Mouse (Mus musculus) myocyte (in vitro differentiated cells): ENCODE data around the gene Nanos2.

Experiments
- CEBPB ChIP-seq: IDR thresholded peaks from 2 replicates; pipeline ENCODE4 v1.6.1; 2011; ENCODE audit warnings: mild to moderate bottlenecking, moderate library complexity; ENCODE audit not compliant: poor library complexity, insufficient read depth, severe bottlenecking
- E2F4 ChIP-seq: IDR thresholded peaks from one replicate; pipeline ENCODE4 v1.6.1; 2011; ENCODE audit warnings: mild to moderate bottlenecking, control low read depth, moderate library complexity; ENCODE audit not compliant: insufficient read depth
- MAX ChIP-seq: IDR thresholded peaks from one replicate; pipeline ENCODE4 v1.6.1; 2011; ENCODE audit warnings: low read depth, mild to moderate bottlenecking, control low read depth
- POLR2A ChIP-seq: IDR thresholded peaks from one replicate; pipeline ENCODE4 v1.6.1; 2011; ENCODE audit warnings: low read depth, mild to moderate bottlenecking, control low read depth, moderate library complexity; ENCODE audit not compliant: insufficient read length
- POLR2AphosphoS2 ChIP-seq: IDR thresholded peaks from one replicate; pipeline ENCODE4 v1.6.1; 2011; ENCODE audit warnings: low read depth, control low read depth; ENCODE audit not compliant: insufficient read length
- REST ChIP-seq: IDR thresholded peaks from one replicate; pipeline ENCODE4 v1.6.1; 2011; ENCODE audit warnings: mild to moderate bottlenecking, control low read depth, moderate library complexity; ENCODE audit not compliant: insufficient read depth, insufficient read length
- TCF12 ChIP-seq: IDR thresholded peaks from one replicate; pipeline ENCODE4 v1.6.1; 2011; ENCODE audit warnings: mild to moderate bottlenecking, control low read depth; ENCODE audit not compliant: poor library complexity, insufficient read depth, severe bottlenecking
- TCF3 ChIP-seq: IDR thresholded peaks from one replicate; pipeline ENCODE4 v1.6.1; 2011; ENCODE audit warnings: low read depth, control low read depth; ENCODE audit not compliant: insufficient read length
- USF1 ChIP-seq: IDR thresholded peaks from one replicate; pipeline ENCODE4 v1.6.1; 2011; ENCODE audit warnings: low read depth, mild to moderate bottlenecking, control low read depth, moderate library complexity

GRCm38 (mm10) chr7:19012882-19013281, 25.7 kb downstream of the Nanos2 start:
- no peak for TF ChIP-seq CEBPB
- TF ChIP-seq POLR2A = no peak
- TF ChIP-seq TCF3 = no peak
- no peak for TF ChIP-seq E2F4
- TF ChIP-seq POLR2AphosphoS2 = no peak
- no peak for TF ChIP-seq USF1
- no peak for TF ChIP-seq TCF12
- no peak for TF ChIP-seq MAX
- TF ChIP-seq REST = no peak
